Mouse (Mus musculus) gastrocnemius, postnatal 25 days (tissue): ENCODE data around the gene Cdcp2. TPM values are rescaled to one million over a fixed set of nuclear protein-coding genes. Genes with fewer than 3 reads are reported as not detected.

Source experiments
- DNase-seq: peaks from one replicate; pipeline ENCODE4 v3.0.0; 2022
- total RNA-seq, 2 experiments: library from RNA; stranded (reverse); gene quantifications; 1 replicate in 1 of 2; 2 replicates in 1 of 2; pipeline ENCODE4 v1.2.3; 2021

The Cdcp2 gene
- total RNA-seq, 2 experiments from 2014 or later = not detected

DNA sequence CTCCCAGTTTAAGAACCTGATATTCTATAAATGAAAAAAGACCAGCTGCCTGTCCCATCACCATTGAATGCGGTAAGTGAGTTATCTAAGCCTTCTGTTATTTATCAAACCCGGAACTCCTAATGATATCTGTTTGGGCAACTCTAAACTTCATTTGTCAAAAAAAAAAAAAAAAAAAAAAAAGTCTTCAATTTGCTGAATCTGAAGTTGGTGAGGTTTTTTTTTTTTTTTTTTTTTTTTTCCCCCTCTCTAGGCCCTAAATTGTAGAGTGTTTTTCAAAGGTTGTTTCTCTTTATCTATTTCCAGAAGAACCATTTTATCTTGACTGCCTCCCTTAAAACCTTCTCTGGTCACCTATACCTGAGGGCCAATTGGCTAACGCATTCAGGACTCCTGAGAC is 38.2 kb downstream of the Cdcp2 start:
- DNase-seq = no peak

DNA sequence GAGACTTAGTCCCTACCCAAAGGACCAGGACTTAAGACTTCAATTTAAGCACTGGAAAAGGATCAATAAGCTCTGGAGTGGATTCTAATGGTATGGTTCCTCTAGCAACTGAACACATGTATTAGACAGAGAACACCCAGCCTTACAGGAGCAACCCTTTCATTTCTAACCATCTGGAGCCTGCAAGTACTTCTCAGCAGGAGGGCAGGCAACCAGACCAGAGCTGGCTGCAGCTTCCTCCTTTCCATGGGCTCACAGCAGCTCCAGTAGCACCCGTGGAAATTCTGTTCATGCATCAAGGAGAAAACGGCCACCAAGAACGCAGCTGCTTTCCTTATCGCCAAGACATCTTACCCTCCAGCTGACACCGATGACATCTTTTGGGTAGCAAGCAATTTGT is 39.0 kb downstream of the Cdcp2 start:
- DNase-seq = no peak

DNA sequence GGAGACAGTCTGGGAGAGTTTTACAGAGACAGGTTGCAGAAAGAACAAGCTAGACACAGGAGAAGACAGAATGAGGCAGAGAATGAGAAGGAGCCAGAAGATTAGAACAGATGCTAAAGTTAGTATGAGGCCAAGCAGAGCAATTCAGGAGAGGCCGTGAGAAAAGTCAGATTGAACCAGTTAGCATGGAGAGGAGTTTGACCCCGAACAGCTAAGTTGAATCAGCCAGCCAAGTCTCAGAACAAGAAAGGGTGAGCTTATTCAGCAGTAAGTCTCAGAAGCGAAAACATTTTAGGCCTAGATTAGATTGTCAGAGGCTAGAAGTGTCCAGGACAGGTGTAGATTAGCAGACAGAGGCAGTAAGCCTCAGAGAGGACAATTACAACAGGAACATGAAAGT is 39.8 kb downstream of the Cdcp2 start:
- no peak for DNase-seq

DNA sequence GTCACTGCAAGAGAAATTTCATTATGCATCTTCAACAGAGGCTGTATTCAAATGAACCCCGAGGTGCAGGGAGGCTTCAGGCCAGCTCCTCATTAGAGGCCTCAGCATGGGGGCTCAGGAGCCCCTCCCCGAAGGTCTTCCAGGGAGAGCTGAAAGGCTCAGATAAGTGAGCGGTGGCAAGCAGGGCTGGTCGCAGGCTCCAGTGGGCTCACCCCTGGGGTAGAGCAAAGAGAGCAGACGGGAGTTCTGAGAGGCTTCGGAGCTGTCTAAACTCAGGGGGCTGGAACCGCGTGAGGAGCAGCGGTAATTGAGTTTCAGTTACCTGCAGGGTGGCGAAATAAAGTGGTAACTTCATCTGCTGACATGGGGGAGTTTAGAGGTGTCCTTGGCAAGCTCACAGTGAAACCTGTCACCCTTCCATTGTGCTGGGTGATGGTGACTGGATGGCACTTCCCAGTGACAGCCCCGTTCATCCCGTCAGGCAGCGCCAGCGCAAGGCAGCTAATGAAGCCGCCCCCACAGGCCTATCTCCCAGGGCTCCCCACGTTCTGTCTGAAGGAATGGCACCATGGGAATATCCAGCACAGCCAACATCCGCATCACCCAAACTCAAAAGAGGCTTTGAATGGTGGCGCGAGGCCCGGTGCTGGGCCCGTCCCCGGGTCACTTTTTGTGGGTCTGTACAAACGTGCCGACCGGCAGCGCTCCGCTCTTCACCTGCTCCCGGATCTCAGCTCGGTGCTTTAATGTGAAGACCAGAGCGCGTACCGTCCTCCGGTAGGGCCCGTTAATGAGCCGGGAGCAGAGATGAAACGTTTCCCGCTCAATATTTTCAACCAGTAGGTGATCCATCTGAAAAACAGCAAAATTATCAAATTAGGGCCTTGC is 42.5 kb downstream of the Cdcp2 start:
- DNase-seq = no peak

DNA sequence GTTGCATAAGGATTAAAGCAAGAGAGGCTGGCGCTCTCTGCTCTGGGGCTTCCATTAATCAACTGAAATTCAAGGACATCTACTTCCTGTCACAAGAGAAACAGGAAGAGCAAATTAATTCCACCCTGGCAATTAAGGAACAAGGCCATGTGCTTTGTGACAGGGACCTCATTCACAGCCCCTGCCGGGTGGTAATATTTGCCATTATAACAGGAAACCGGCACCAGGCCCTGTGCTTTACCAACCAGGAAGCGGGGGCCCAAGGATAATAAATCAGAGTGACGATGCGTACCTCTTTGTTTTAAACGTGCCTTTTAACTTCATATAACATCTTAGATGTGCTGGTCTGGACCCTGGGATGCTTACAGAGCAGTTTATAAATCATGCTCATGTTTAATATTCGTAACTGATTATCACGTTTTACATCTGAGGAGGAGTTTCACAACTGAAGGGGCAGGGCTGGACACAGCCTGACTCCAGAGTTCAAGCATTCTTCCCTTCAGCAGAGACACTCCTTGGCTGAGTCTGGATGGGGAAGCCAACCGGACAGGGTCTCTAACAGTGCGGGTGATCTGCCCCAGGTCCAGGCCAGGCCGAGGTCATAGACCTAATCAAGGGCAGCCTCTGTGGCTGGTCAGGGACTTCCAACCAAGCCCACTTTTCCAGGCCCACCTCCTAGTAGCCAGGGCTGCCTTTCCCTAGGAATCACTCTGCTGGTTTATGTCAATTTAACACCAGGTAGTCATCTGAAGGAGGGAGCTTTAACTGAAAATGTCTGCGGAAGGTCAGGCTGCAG is 43.3 kb downstream of the Cdcp2 start:
- DNase-seq = no peak

DNA sequence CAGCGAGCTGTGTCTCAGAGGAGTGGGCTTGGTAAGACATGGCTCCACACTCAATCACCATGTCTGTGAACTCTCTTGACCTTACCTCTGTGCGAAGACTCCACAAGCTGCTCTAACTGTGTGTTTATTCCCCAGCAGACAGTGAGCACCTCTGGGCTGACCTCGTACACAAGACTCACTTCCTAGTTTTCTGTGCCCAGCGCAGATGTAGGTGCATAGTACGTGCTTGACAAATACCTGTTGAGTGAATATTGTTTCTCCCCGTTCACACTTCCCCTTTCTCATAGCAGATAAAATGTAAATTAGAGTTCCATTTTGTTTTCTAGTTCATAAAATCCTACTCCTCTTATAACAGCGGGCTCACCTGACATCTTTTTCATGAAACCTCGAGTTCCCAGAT is 46.8 kb downstream of the Cdcp2 start:
- DNase-seq = no peak

DNA sequence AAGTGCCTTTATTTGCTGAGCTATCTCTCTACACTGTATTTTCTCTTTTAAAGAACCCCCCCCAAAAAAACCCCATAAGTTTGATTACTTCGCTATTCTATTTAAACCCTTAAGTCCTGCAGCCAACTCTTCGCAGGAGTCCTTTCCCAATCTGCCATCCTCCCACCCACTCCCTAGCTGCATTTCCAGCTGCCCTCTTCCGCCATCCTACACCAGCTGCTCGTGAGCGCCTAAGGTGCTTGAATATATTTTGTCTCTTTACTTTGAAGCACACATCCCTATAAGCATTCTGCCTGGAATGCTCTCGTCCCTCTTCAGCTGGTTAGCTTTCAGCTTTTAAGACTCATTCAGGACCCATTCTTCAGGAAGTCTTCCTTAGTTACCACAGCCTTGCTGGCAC is 54.3 kb downstream of the Cdcp2 start:
- DNase-seq = no peak

DNA sequence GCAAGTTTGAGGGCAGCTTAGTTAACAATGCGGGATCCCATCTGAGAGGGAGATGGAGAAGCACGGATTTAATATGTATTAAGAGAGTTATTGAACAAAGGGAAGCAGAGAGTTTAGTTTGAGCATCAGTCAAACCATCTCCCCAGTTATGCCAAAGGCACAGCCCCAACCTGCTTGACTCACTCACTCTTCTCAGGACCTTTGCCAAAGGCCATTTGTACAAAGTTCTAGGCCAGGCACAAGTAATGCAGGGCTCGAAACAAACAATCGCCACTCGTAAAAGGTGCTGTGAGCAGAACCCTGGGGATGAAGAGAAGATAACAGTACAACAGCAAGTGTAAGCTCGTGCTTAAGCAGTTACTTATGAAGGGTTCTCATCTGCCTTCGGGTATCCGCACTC is 55.9 kb downstream of the Cdcp2 start:
- DNase-seq = no peak

DNA sequence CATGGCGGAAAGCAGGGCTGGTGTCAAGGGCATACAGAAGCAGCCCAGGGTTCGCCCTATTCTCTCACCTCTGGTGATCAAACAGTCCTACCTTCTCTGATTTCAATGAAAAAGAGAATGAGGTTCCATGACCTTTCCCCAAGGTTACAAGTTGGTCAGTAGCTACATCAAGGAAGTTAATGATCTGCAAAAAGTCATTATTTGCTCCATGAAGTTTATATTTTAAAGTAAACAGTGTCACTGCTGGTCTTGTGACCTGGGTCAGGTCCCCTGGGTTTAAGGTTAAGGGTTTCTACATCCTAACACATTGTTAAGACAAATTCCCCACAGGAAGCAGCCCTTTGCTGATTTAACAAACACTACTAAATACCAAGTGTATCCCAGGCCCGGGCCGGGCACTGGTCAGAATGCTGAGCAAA is 60.3 kb downstream of the Cdcp2 start:
- no peak for DNase-seq

DNA sequence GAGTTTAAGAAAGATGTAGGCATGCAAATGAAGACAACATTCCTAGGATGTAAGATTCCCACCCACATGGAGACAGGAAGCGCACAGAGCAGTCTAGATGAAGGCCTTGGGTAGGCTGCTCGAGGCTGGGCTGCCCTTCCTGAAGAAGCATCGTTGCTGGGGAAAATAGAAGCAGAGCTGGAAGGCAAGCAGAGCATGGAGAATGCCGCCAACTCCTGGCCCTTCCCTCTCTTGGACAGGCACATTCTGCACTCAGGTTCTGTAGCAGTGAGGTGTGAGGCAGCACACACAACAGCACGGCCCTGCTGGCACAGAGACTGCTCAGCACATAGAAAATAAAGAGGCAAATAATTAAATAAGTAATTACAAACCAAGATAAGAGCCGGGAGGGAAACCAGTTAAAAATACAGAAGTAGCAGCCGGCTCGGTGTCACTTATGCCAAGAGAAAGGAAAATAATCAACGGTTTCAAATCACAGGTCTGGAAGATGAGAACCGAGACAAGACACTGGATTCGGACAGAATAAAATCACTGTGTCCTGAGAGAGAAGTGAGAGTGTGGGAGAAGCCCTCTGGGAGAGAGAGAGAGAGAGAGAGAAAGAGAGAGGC is 62.6 kb downstream of the Cdcp2 start:
- DNase-seq = no peak

DNA sequence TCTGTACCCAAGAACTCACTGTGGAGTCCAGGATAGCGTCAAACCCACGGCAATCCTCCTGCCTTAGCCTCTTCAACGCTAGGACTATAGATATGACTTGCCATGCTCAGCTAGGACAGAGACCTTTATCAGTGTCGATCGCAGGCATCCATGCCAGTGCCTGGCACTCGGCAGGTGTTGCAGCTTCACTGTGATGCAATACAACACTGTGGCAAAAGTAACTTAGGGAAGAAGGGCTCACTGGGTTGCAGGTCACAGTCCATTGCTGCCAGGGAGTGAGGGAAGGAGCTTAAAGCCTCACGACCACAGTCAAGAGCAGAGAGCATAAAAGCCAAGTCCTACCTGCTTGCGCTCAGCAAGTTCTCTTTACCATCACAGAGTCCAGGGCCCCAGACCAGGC is 63.5 kb downstream of the Cdcp2 start:
- no peak for DNase-seq

Other genes starting within 250 kb of the Cdcp2 start
- 10 to 100 TPM; 18.7 to 19.5 TPM for gene Ssbp3, start 186.2 kb upstream of the Cdcp2 start, total RNA-seq
- gene Mrpl37, start 30.0 kb upstream of the Cdcp2 start, total RNA-seq = 10 to 100 TPM; 82.0 to 95.5 TPM
- 10 to 100 TPM; 16.8 to 18.0 TPM for gene Cyb5rl, start 29.9 kb upstream of the Cdcp2 start, total RNA-seq
- gene Tmem59, start 81.5 kb downstream of the Cdcp2 start, total RNA-seq = 10 to 100 TPM; 63.4 to 80.2 TPM
- 10 to 100 TPM; 11.7 to 13.2 TPM for gene Tceanc2, start 82.2 kb downstream of the Cdcp2 start, total RNA-seq
- not detected for gene Ldlrad1, start 112.3 kb downstream of the Cdcp2 start, total RNA-seq
- 1 to 10 TPM; 6.7 to 8.8 TPM for gene Lrrc42, start 156.6 kb downstream of the Cdcp2 start, total RNA-seq
- 1 to 10 TPM; 7.0 to 9.8 TPM for gene Hspb11, start 156.7 kb downstream of the Cdcp2 start, total RNA-seq
- not detected for gene Dio1, start 210.3 kb downstream of the Cdcp2 start, total RNA-seq
- gene Yipf1, start 217.5 kb downstream of the Cdcp2 start, total RNA-seq = 10 to 100 TPM in 1 of 2 experiments, 1 to 10 TPM in 1; 8.7 to 11.4 TPM